Mouse (Mus musculus) bone marrow, adult 2 months (tissue): ENCODE data around the gene Lfng. TPM values are rescaled to one million over a fixed set of nuclear protein-coding genes. Genes with fewer than 3 reads are reported as not detected.

ENCODE experiments used
- H3K27ac ChIP-seq: fragments of 200-500 bp; 2 replicates; pipeline ENCODE4 v1.5.1; 2012; ENCODE audit warnings: low read depth, mild to moderate bottlenecking, control low read depth, inconsistent platforms, low read length; ENCODE audit not compliant: control insufficient read depth, poor library complexity, insufficient read depth
- H3K4me1 ChIP-seq: fragments of 200-500 bp; 2 replicates; pipeline ENCODE4 v1.6.1; 2011; ENCODE audit warnings: low read length; ENCODE audit not compliant: control insufficient read depth, insufficient read depth
- H3K4me3 ChIP-seq: fragments of 200-500 bp; replicated peaks from 2 replicates; pipeline ENCODE3; 2011; ENCODE audit warnings: mild to moderate bottlenecking, low read depth, low read length, control low read depth; ENCODE audit not compliant: control insufficient read depth
- CTCF ChIP-seq: fragments of 200-500 bp; IDR thresholded peaks from 2 replicates; pipeline ENCODE4 v1.5.1; 2011; ENCODE audit warnings: low read length, control low read depth; ENCODE audit not compliant: control insufficient read depth, insufficient read depth
- POLR2A ChIP-seq: fragments of 200-500 bp; IDR thresholded peaks from 2 replicates; pipeline ENCODE4 v1.6.1; 2011; ENCODE audit warnings: low read depth, mild to moderate bottlenecking, control low read depth, low read length, borderline replicate concordance; ENCODE audit not compliant: control insufficient read depth
- WGBS: fragments of 180-500 bp; shearing (Covaris S2); methylation state at CpG from one replicate; pipeline ENCODE4 v1.1.7; 2018; 5-methylcytosine and 5-hydroxymethylcytosine counted together
- polyA plus RNA-seq: library from polyadenylated mRNA; stranded (reverse); fragments of >200 nt; gene quantifications from 2 replicates; pipeline ENCODE4 v1.2.4, GENCODE M21; 2011; ENCODE audit warnings: low replicate concordance; ENCODE audit not compliant: missing spikeins, insufficient read depth, insufficient read length

The Lfng gene
- polyA plus RNA-seq, 1 experiment, result 25.9 TPM

- TF ChIP-seq POLR2A (no peak), CTCF (no peak)
- WGBS, result under 1% methylated on average over 16 of the region's 16 CpGs
- Histone ChIP-seq H3K4me1 (peaks cover 4% of the 10 kb centered on the region; the same call in 1 of the 2 replicates), H3K27ac (peak overlapping the region; percentile 87), H3K4me3 (peak overlapping the region; percentile 90)
Observed at GRCm38 (mm10) chr5:140608634-140609015, 1.5 kb downstream of the Lfng start.

GRCm38 (mm10) chr5:140609511-140610272, 2.6 kb downstream of the Lfng start:
- H3K4me1 ChIP-seq, result peaks cover 5% of the 10 kb centered on the region; the same call in 1 of the 2 replicates
- peak overlapping the region; percentile 87 for H3K27ac ChIP-seq
- TF ChIP-seq POLR2A, result peak; percentile 71; the same call in 1 of the 2 replicates
- TF ChIP-seq CTCF, result no peak
- H3K4me3 ChIP-seq, result peak overlapping the region; percentile 57
- WGBS, result 9% methylated on average over 13 of the region's 13 CpGs

- WGBS, result 3% methylated on average over 30 of the region's 30 CpGs
- Histone ChIP-seq H3K4me3 (peak overlapping the region; percentile 57), H3K27ac (peak overlapping the region; percentile 82), H3K4me1 (peaks cover 5% of the 10 kb centered on the region; the same call in 1 of the 2 replicates)
- TF ChIP-seq CTCF (no peak), POLR2A (peak; percentile 54; the same call in 1 of the 2 replicates)
Observed at GRCm38 (mm10) chr5:140610273-140611011, 3.3 kb downstream of the Lfng start.

- peaks cover 5% of the 10 kb centered on the region; the same call in 1 of the 2 replicates for H3K4me1 ChIP-seq
- H3K4me3 ChIP-seq, result peak overlapping the region; percentile 54
- TF ChIP-seq CTCF, result no peak
- no peak; the same call in 1 of the 2 replicates for TF ChIP-seq POLR2A
- 26% methylated on average over 21 of the region's 21 CpGs for WGBS
- peak overlapping the region; percentile 82 for H3K27ac ChIP-seq
Observed at GRCm38 (mm10) chr5:140611021-140611583, 4.0 kb downstream of the Lfng start.

GRCm38 (mm10) chr5:140611611-140612185, 4.6 kb downstream of the Lfng start:
- no peak overlapping the region for H3K27ac ChIP-seq
- H3K4me1 ChIP-seq, result peaks cover 9% of the 10 kb centered on the region; the same call in 1 of the 2 replicates
- 71% methylated on average over 15 of the region's 15 CpGs for WGBS

GRCm38 (mm10) chr5:140612191-140612590, 5.1 kb downstream of the Lfng start:
- TF ChIP-seq CTCF (no peak), POLR2A (0 out of 2 replicates have a peak, but pooled peaks have one; percentile 30)
- Histone ChIP-seq H3K4me3 (no peak overlapping the region), H3K4me1 (peaks cover 9% of the 10 kb centered on the region; the same call in 1 of the 2 replicates), H3K27ac (no peak overlapping the region)
- 94% methylated on average over 18 of the region's 18 CpGs for WGBS

More at GRCm38 (mm10) chr5:140611611-140612185, 4.6 kb downstream of the Lfng start:
- H3K4me3 ChIP-seq, result no peak overlapping the region
- TF ChIP-seq CTCF, result no peak
- TF ChIP-seq POLR2A, result no peak

- Histone ChIP-seq H3K27ac (no peak overlapping the region), H3K4me3 (no peak overlapping the region), H3K4me1 (peaks cover 10% of the 10 kb centered on the region; the same call in 1 of the 2 replicates)
- TF ChIP-seq POLR2A (no peak), CTCF (no peak)
- 84% methylated on average over 10 of the region's 10 CpGs for WGBS
Observed at GRCm38 (mm10) chr5:140614141-140614540, 7.0 kb downstream of the Lfng start.

GRCm38 (mm10) chr5:140614837-140615236, 7.7 kb downstream of the Lfng start:
- Histone ChIP-seq H3K4me1 (peaks cover 8% of the 10 kb centered on the region; the same call in 1 of the 2 replicates), H3K4me3 (no peak overlapping the region), H3K27ac (peak overlapping the region; percentile 3; the same call in 1 of the 2 replicates)
- TF ChIP-seq CTCF (no peak), POLR2A (no peak)
- WGBS, result 54% methylated on average over 4 of the region's 4 CpGs
